8 mouse cellular contexts compared by ENCODE assay signal in genomic region chr10:96697781-96698180, GRCm38 (mm10).
DNase-seq lines count a peak whose midpoint lies in the region; ATAC-seq and TF ChIP-seq lines count a peak whose summit lies in the region.
"Had no signal": no experiment of that assay in that cellular context is flagged by ENCODE, and none has a peak within 500 bp of the region (broad histone marks: within the 10 kb centered on the region; RNA-seq: fewer than 3 reads in every experiment).

No protein-coding gene starts in this region.

- peaks cover 4% of the 10 kb centered on the region; the same call in 1 of the 2 replicates for H3K4me1 ChIP-seq in spleen, adult 2 months (ENCODE audit: control insufficient read depth, insufficient read depth, insufficient read length)
- no peaks in the 10 kb centered on the region for H3K4me1 ChIP-seq in forebrain, postnatal 0 days (ENCODE audit: insufficient read depth)
- H3K4me1 ChIP-seq: neural tube, embryonic 12.5 days had no signal

- intact Hi-C loops in gastrocnemius, adult 2 months (cut with DNase I) = no loop called here

- no peak overlapping the region for H3K4me3 ChIP-seq in spleen, adult 2 months (ENCODE audit: extremely low read depth, insufficient read depth, insufficient read length)
- H3K4me3 ChIP-seq in forebrain, postnatal 0 days (ENCODE audit: low read depth, low read length) = no peak overlapping the region
- H3K4me3 ChIP-seq in gastrocnemius, adult 2 months = no peak overlapping the region
- H3K4me3 ChIP-seq: neural tube, embryonic 12.5 days had no signal

- peak; percentile 50 to 55 for DNase-seq in spleen, adult 2 months (ENCODE audit: low read depth in 1 of 2, low spot score in 2 of 2)
- no peak for DNase-seq in spleen, postnatal 4 days (ENCODE audit: low spot score in 2 of 2)
- DNase-seq in cerebellum, adult 9-10 months = peak; percentile 52
- peak; percentile 29 to 42 for DNase-seq in kidney, postnatal 4 days
- DNase-seq in forebrain, postnatal 0 days = no peak
- DNase-seq in right cerebral cortex, adult 2 months (ENCODE audit: low spot score in 2 of 2) = no peak
- no peak for DNase-seq in gastrocnemius, adult 2 months

- no peak for TF ChIP-seq POLR2A in spleen, adult 2 months (IDR thresholded peaks at IDR 0.05; ENCODE audit: low read depth, low read length)

- WGBS in spleen, adult 2 months = 34% methylated on average over 3 of the region's 3 CpGs
- 76% methylated on average over 3 of the region's 3 CpGs for WGBS in forebrain, postnatal 0 days

- no peaks in the 10 kb centered on the region for H3K36me3 ChIP-seq in spleen, adult 2 months (ENCODE audit: control insufficient read depth, insufficient read depth, low read length)
- no peaks in the 10 kb centered on the region for H3K36me3 ChIP-seq in forebrain, postnatal 0 days (ENCODE audit: insufficient read depth)
- H3K36me3 ChIP-seq: neural tube, embryonic 12.5 days had no signal

- ATAC-seq in forebrain, postnatal 0 days = no peak

- H3K9ac ChIP-seq in forebrain, postnatal 0 days = no peak overlapping the region
- H3K9ac ChIP-seq: neural tube, embryonic 12.5 days had no signal

- H3K27me3 ChIP-seq in spleen, adult 2 months (ENCODE audit: control insufficient read depth, insufficient read depth, low read length) = no peaks in the 10 kb centered on the region
- H3K27me3 ChIP-seq in forebrain, postnatal 0 days (ENCODE audit: insufficient read depth, low read length) = no peaks in the 10 kb centered on the region
- H3K27me3 ChIP-seq: neural tube, embryonic 12.5 days had no signal

- peak overlapping the region; percentile 74 for H3K27ac ChIP-seq in spleen, adult 2 months (ENCODE audit: insufficient read depth, low read length)
- H3K27ac ChIP-seq in forebrain, postnatal 0 days (ENCODE audit: low read depth, low read length) = no peak overlapping the region
- H3K27ac ChIP-seq in gastrocnemius, adult 2 months = no peak overlapping the region
- H3K27ac ChIP-seq: neural tube, embryonic 12.5 days had no signal

- H3K4me2 ChIP-seq in forebrain, postnatal 0 days (ENCODE audit: low read depth) = no peak overlapping the region
- H3K4me2 ChIP-seq: neural tube, embryonic 12.5 days had no signal

- H3K9me3 ChIP-seq in forebrain, postnatal 0 days (ENCODE audit: low read length) = no peaks in the 10 kb centered on the region
- H3K9me3 ChIP-seq: neural tube, embryonic 12.5 days had no signal

- no peak for TF ChIP-seq CTCF in spleen, adult 2 months (IDR thresholded peaks at IDR 0.05; ENCODE audit: extremely low read depth, insufficient read depth, insufficient read length, insufficient replicate concordance)
- TF ChIP-seq CTCF in forebrain, postnatal 0 days (IDR thresholded peaks at IDR 0.05; ENCODE audit: low read depth) = no peak
- no peak for TF ChIP-seq CTCF in gastrocnemius, adult 2 months (IDR thresholded peaks at IDR 0.05)

Comparison
In these comparisons a context has a peak if more than half of its experiments do, and no peak if none do; other contexts are left out.
1. DNase-seq: peak in spleen, adult 2 months (2 of 2), cerebellum, adult 9-10 months (single experiment) and kidney, postnatal 4 days (2 of 2); none in spleen, postnatal 4 days (0 of 2), forebrain, postnatal 0 days (single experiment), right cerebral cortex, adult 2 months (0 of 2) and gastrocnemius, adult 2 months (single experiment).